Mouse (Mus musculus) midbrain, embryonic 11.5 days (tissue): ENCODE data around the gene Pold4. TPM values are rescaled to one million over a fixed set of nuclear protein-coding genes. Genes with fewer than 3 reads are reported as not detected.
A peak's percentile ranks its signal among the peaks of the same experiment; 100 is the strongest.

Experiments
- ATAC-seq: fragments of 200-750 bp; cut with Nextera tagmentation; 2 replicates; pipeline ENCODE4 v1.8.0; 2017; ENCODE audit warnings: moderate TSS enrichment, moderate library complexity; ENCODE audit not compliant: low FRiP score
- DNase-seq: peaks from one replicate; pipeline ENCODE4 v3.0.0; 2015; ENCODE audit warnings: low spot score; ENCODE audit errors: missing footprints
- H3K27ac ChIP-seq: fragments of 300-500 bp; sonication (generic); 2 replicates; pipeline ENCODE4 v1.5.1; 2014; ENCODE audit warnings: low read depth, low read length
- H3K27me3 ChIP-seq: fragments of 300-500 bp; sonication (generic); 2 replicates; pipeline ENCODE4 v1.6.1; 2014; ENCODE audit warnings: mild to moderate bottlenecking, low read length, moderate library complexity, mixed read lengths; ENCODE audit not compliant: control insufficient read depth, insufficient read depth
- H3K36me3 ChIP-seq: fragments of 300-500 bp; sonication (generic); 2 replicates; pipeline ENCODE4 v1.6.1; 2014; ENCODE audit warnings: mild to moderate bottlenecking, low read length, moderate library complexity, mixed read lengths; ENCODE audit not compliant: control insufficient read depth, insufficient read depth
- H3K4me1 ChIP-seq: fragments of 300-500 bp; sonication (generic); 2 replicates; pipeline ENCODE4 v1.6.1; 2014; ENCODE audit warnings: low read length; ENCODE audit not compliant: control insufficient read depth, insufficient read depth
- H3K4me2 ChIP-seq: fragments of 300-500 bp; sonication (generic); 2 replicates; pipeline ENCODE4 v1.6.1; 2014; ENCODE audit warnings: mild to moderate bottlenecking, moderate library complexity
- H3K4me3 ChIP-seq: fragments of 300-500 bp; sonication (generic); 2 replicates; pipeline ENCODE4 v1.5.1; 2014; ENCODE audit warnings: low read depth, low read length
- H3K9ac ChIP-seq: fragments of 300-500 bp; sonication (generic); 2 replicates; pipeline ENCODE4 v1.6.1; 2014; ENCODE audit warnings: low read length
- H3K9me3 ChIP-seq: fragments of 300-500 bp; sonication (generic); 2 replicates; pipeline ENCODE4 v1.6.1; 2016; ENCODE audit warnings: low read length; ENCODE audit not compliant: control insufficient read depth
- WGBS: fragments of 180-500 bp; shearing (Covaris S2); extraction: QIAGEN DNeasy Blood & Tissue Kit; methylation state at CpG from one replicate; pipeline ENCODE4 v1.1.7; 2014; 5-methylcytosine and 5-hydroxymethylcytosine counted together
- polyA plus RNA-seq: library from polyadenylated mRNA; unstranded; fragments of >200 nt; fragmentation: Nextera tagmentation; extraction: Ambion mirVana; gene quantifications from 2 replicates; pipeline ENCODE4 v1.2.1, GENCODE M21; 2014

The Pold4 gene
- 12.2 and 12.6 TPM in 2 replicates for polyA plus RNA-seq

- H3K9me3 ChIP-seq, result no peaks in the 10 kb centered on the region
- 12% methylated on average over 26 of the region's 26 CpGs for WGBS
These were observed at the start of gene Pold4 for GRCm38 (mm10) chr19:4231253-4232185. Gene Pold4 (plus strand): TSS chr19:4231899.

GRCm38 (mm10) chr19:4183689-4184088, 48.0 kb upstream of the Pold4 start:
- DNase-seq, result no peak
- no peak for ATAC-seq
- Histone ChIP-seq H3K4me1 (no peaks in the 10 kb centered on the region), H3K4me3 (no peak overlapping the region), H3K9me3 (no peaks in the 10 kb centered on the region), H3K9ac (no peak overlapping the region), H3K36me3 (no peaks in the 10 kb centered on the region), H3K4me2 (no peak overlapping the region), H3K27me3 (no peaks in the 10 kb centered on the region), H3K27ac (no peak overlapping the region)
- WGBS, result 87% methylated on average over 2 of the region's 2 CpGs

More at GRCm38 (mm10) chr19:4231253-4232185, at the start of gene Pold4:
- H3K4me2 ChIP-seq, result peak within 1 kb of the TSS; percentile 80
- H3K27ac ChIP-seq, result no peak within 1 kb of the TSS
- H3K4me1 ChIP-seq, result peaks cover 9% of the 10 kb centered on the region
- peak; percentile 92 for ATAC-seq
- DNase-seq, result peak; percentile 96
- H3K4me3 ChIP-seq, result peak within 1 kb of the TSS; percentile 49
- no peaks in the 10 kb centered on the region for H3K36me3 ChIP-seq
- peaks cover 3% of the 10 kb centered on the region; the same call in 1 of the 2 replicates for H3K27me3 ChIP-seq
- H3K9ac ChIP-seq, result peak within 1 kb of the TSS; percentile 67

DNA sequence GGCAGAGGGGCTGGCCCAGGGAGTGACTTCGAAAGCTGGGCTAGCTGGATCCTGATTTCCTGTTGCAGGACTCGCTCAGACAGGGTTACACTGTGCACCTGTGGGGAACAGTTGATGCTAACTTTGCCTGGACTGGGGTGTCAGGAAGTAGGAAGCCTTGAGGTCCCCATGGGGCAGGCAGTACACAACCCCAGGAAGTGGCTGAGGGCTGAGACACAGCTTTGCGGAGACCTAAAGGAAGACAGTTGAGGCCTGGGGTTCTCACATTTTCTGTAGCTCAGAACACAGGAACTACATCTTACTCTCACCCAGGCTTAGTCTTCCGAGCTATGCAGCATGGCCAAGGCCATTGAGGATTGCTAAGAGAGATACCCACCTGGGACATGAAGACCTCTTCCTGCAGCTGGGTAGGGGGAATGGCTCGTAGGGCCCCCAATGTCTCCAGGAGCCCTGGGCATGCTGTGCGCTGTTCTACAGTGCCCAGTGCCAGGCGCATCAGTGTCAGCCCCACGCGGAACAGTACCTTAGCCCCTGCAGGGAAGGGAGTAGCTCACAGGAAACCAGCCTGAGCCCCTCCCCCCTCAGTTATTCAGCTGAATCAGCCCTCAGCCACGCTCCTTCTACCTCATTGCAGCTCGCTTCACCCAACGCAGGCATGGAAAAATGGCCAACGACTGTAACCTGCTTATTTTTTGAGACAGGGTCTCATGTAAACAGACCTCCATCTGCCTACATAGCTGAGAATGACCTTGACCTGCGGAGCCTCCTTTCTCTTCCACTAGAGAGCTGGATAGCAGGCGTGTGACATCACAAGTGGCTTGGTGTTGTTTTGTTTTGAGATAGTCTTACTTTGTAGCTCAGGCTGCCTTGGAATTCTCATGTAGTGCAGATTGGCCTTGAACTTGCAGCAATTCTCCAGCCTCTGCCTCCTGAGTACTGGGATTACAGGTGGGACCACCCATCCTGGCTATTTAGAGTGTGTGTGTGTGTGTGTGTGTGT, 46.4 kb upstream of the Pold4 start:
- H3K9me3 ChIP-seq, result no peaks in the 10 kb centered on the region
- no peak overlapping the region for H3K4me2 ChIP-seq
- H3K9ac ChIP-seq, result no peak overlapping the region
- H3K27me3 ChIP-seq, result no peaks in the 10 kb centered on the region
- H3K4me1 ChIP-seq, result no peaks in the 10 kb centered on the region
- WGBS, result 66% methylated on average over 15 of the region's 15 CpGs
- H3K27ac ChIP-seq, result no peak overlapping the region
- H3K36me3 ChIP-seq, result no peaks in the 10 kb centered on the region
- ATAC-seq (no peak), DNase-seq (no peak)
- H3K4me3 ChIP-seq, result no peak overlapping the region

GRCm38 (mm10) chr19:4187303-4187702, 44.4 kb upstream of the Pold4 start:
- H3K4me1 ChIP-seq, result peaks cover 2% of the 10 kb centered on the region; the same call in 1 of the 2 replicates
- H3K27me3 ChIP-seq, result no peaks in the 10 kb centered on the region
- no peak overlapping the region for H3K27ac ChIP-seq
- ATAC-seq, result no peak
- no peak overlapping the region for H3K4me3 ChIP-seq
- no peaks in the 10 kb centered on the region for H3K9me3 ChIP-seq
- no peak for DNase-seq
- H3K9ac ChIP-seq, result no peak overlapping the region
- whole genome bisulfite sequencing, result 80% methylated on average over 3 of the region's 3 CpGs
- H3K4me2 ChIP-seq, result no peak overlapping the region
- H3K36me3 ChIP-seq, result no peaks in the 10 kb centered on the region

DNA sequence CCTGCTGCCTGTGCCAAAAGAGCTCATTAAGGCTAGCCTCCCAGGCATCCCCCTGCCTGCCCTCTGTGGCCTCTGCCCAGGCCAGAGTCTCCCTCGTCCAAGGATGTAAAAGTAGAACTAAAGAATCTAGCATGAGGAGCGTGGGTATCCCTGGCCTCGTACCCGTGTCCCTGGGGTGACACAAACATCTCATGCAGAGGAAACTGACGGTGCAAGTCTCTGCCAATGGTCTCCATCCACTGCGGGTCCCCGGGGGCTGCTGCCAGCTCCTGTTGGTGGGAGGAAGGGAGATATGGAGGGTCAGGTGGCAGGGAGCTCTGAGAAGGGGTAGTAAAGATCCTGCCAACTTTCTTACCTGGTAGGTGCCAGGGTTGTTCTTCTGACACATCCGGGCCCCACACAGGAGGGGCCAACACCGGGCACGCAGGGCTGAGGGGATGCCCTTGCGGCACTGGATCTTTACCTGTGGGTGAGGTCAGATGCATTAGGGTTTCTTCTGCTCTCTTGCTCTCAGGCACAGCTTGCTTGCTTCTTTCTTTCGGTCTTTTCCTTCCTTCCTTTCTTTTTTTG, 42.6 kb upstream of the Pold4 start:
- H3K36me3 ChIP-seq, result peaks cover 2% of the 10 kb centered on the region; the same call in 1 of the 2 replicates
- H3K4me3 ChIP-seq, result no peak overlapping the region
- no peak overlapping the region for H3K9ac ChIP-seq
- H3K4me1 ChIP-seq, result peaks cover 12% of the 10 kb centered on the region
- ATAC-seq (no peak), DNase-seq (no peak)
- WGBS, result 85% methylated on average over 12 of the region's 12 CpGs
- no peaks in the 10 kb centered on the region for H3K27me3 ChIP-seq
- H3K27ac ChIP-seq, result no peak overlapping the region
- H3K9me3 ChIP-seq, result no peaks in the 10 kb centered on the region
- H3K4me2 ChIP-seq, result no peak overlapping the region

DNA sequence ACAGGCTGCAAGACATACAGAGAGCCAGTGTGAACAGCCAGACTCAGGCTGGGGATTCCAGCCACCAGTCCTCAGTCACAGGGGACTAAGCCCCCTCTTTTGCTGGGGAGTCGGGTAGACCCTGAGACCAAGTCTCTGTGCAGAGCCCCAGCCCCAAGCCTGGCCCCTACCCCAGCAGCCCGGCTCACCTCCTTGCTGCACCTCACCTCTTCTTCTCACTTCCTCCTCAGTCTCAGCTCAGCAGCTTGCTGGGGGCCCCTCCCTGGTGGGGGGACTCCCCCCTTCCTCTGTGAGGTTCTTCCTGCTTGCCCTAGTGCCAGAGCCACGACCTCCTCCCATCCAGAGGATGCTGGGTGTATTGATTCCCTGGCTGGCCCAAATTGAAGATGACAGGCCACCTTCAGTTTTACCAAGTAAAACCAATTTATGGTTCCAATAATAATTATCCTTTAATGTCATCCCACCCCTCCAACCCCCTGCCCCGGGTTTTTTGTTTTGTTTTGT, 40.8 kb upstream of the Pold4 start, which contains the start of gene Tbc1d10c:
Gene Tbc1d10c, minus strand, starts transcription at position 454 of the 504 bp plus-strand sequence.
- Histone ChIP-seq H3K9ac (peak within 1 kb of the TSS; percentile 98), H3K4me1 (peaks cover 12% of the 10 kb centered on the region), H3K4me3 (peak within 1 kb of the TSS; percentile 97), H3K27me3 (no peaks in the 10 kb centered on the region), H3K27ac (peak within 1 kb of the TSS; percentile 68), H3K36me3 (peaks cover 11% of the 10 kb centered on the region), H3K4me2 (peak within 1 kb of the TSS; percentile 91), H3K9me3 (no peaks in the 10 kb centered on the region)
- ATAC-seq (no peak), DNase-seq (no peak)
- 65% methylated on average over 4 of the region's 4 CpGs for WGBS

DNA sequence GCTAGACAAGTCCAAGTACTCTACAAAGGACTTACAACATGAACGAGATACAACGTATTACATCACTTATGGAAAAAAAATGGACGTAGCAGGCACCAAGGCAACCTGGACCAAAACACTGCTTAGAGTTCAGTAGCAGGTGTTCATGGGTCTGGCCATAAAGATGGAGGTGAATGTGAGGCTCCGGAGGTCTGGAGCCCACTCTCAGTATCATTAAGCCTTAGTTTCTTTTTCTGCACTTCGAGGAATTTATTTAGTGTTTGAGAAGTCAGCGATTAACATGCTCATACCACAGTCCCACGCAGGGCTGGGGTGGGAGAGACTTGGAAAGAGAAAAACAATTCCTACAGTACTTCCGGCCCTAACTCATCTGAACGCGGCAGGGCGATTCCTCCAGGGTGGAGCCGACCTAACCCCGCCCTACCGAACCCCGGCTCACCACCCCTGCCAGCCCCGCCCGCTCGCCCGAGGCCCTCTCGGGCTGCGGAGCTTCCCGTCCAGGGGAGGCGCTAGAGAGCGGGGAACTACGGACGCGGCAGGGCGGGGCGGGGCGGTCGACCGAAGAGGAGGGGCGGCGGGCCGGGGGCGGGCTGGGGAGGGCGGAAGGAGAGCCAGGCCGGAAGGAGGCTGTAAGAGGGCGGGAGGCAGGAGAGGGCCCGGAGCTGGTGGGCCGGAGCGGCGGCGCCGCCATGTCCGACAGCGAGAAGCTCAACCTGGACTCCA, 40.0 kb upstream of the Pold4 start, which contains the start of gene Ppp1ca:
Gene Ppp1ca, plus strand, starts transcription at position 538 of the 723 bp plus-strand sequence.
- no peaks in the 10 kb centered on the region for H3K9me3 ChIP-seq
- ATAC-seq, result peak; percentile 93
- WGBS, result 8% methylated on average over 41 of the region's 47 CpGs

More for the DNA sequence above, 40.0 kb upstream of the Pold4 start, which contains the start of gene Ppp1ca:
- peak; percentile 99 for DNase-seq
- Histone ChIP-seq H3K4me1 (peaks cover 12% of the 10 kb centered on the region), H3K27me3 (no peaks in the 10 kb centered on the region), H3K4me3 (peak within 1 kb of the TSS; percentile 97), H3K9ac (peak within 1 kb of the TSS; percentile 98), H3K27ac (peak within 1 kb of the TSS; percentile 68), H3K36me3 (peaks cover 17% of the 10 kb centered on the region), H3K4me2 (peak within 1 kb of the TSS; percentile 91)
